Mouse (Mus musculus): ENCODE results near the gene Relt.

DNA sequence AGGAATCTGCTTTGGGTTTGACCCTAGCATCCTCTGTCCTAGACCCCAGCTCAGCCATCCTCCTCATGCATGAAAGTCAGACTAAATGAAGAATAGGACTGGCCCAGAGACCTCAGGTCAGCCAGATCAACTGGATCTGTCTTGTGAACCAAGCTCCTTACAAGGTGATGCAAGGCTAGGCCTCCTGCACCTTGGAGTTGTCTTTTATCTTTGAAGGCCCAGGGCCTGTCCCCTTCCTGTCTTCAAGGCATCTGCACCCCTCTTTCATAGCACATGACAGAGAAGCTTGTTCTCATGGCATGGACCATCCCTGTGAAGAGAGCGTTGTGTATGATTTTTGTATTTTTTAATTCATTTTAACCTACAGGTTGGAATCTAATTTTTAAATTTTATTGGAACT, 22.3 kb downstream of the Relt start:
- TF ChIP-seq MAX (IDR thresholded peaks at IDR 0.05; ENCODE audit: low read length) (no peak), SMC3 (IDR thresholded peaks at IDR 0.05; ENCODE audit: low read depth, low read length) (no peak), JUN (IDR thresholded peaks at IDR 0.05; ENCODE audit: insufficient read depth, low read depth, low read length) (no peak), POLR2A (IDR thresholded peaks at IDR 0.05; ENCODE audit: low read depth, low read length) (no peak), CTCF (conservative IDR thresholded peaks at IDR 0.05 in 1 of 2, IDR thresholded peaks at IDR 0.05 in 1 of 2; ENCODE audit: low read depth in 2 of 2, low read length in 2 of 2) (no peak), NELFE (IDR thresholded peaks at IDR 0.05; ENCODE audit: low read depth, low read length) (no peak), CHD2 (IDR thresholded peaks at IDR 0.05; ENCODE audit: low read length) (no peak), RAD21 (IDR thresholded peaks at IDR 0.05; ENCODE audit: low read depth, low read length) (no peak), MYC (IDR thresholded peaks at IDR 0.05; ENCODE audit: low read depth, low read length) (no peak), EP300 (IDR thresholded peaks at IDR 0.05; ENCODE audit: low read length) (no peak)

Data from CH12.LX (cell line).